Mouse (Mus musculus) heart, adult 2 months (tissue): ENCODE measurements around the gene Crot.

Experiments
- CTCF ChIP-seq: fragments of 200-600 bp; IDR thresholded peaks from 2 replicates; pipeline ENCODE4 v1.8.1; 2022; ENCODE audit warnings: antibody characterized with exemption, mild to moderate bottlenecking, moderate library complexity
- EP300 ChIP-seq: fragments of 200-500 bp; IDR thresholded peaks from 2 replicates; pipeline ENCODE4 v1.6.1; 2011; ENCODE audit warnings: low read depth, low read length, control low read depth; ENCODE audit not compliant: insufficient read depth
- POLR2A ChIP-seq: fragments of 200-500 bp; IDR thresholded peaks from 2 replicates; pipeline ENCODE4 v1.6.1; 2011; ENCODE audit warnings: mild to moderate bottlenecking, low read depth, low read length, control low read depth; ENCODE audit not compliant: insufficient read depth

- TF ChIP-seq EP300 (no peak), POLR2A (no peak), CTCF (no peak)
Observed at GRCm38 (mm10) chr5:8997513-8997895, 380 bp upstream of the Crot start.
